Mouse (Mus musculus) bone marrow, adult 2 months (tissue): ENCODE results near the gene Txk.

Experiments
- CTCF ChIP-seq: fragments of 200-500 bp; IDR thresholded peaks from 2 replicates; pipeline ENCODE4 v1.5.1; 2011; ENCODE audit warnings: low read length, control low read depth; ENCODE audit not compliant: control insufficient read depth, insufficient read depth
- POLR2A ChIP-seq: fragments of 200-500 bp; IDR thresholded peaks from 2 replicates; pipeline ENCODE4 v1.6.1; 2011; ENCODE audit warnings: low read depth, mild to moderate bottlenecking, control low read depth, low read length, borderline replicate concordance; ENCODE audit not compliant: control insufficient read depth

DNA sequence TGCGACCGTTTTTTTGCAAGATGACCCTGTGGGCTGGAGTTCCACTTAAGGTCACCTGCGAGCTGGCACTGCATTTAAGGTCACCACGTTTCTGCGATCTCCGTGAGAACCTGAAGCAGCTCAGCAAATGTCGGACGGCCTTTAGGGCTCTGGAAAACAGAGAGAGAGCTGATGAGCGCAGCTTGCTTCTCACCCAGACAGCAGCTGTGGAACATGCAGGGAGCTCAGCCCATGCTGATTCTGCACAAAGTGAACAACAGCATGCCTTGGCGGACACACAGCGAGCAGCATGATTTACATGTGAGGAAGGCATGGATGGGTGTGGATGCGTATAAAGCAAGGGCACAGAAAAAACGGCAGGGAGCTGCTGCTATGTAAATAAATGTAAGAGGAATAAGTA lies 56.1 kb downstream of the Txk start:
- no peak for TF ChIP-seq POLR2A
- TF ChIP-seq CTCF: no peak
